Mouse (Mus musculus) bone marrow macrophage, adult 2 months (primary cell): ENCODE data around the gene Ccdc159. TPM values are rescaled to one million over a fixed set of nuclear protein-coding genes. Genes with fewer than 3 reads are reported as not detected.

ENCODE experiments used
- H3K27ac ChIP-seq: 2 replicates; pipeline ENCODE4 v1.5.1; 2012; ENCODE audit warnings: low read depth, low read length; ENCODE audit not compliant: insufficient read depth
- H3K4me1 ChIP-seq: 2 replicates; pipeline ENCODE4 v1.6.1; 2012; ENCODE audit warnings: low read length; ENCODE audit not compliant: control insufficient read depth, insufficient read depth
- H3K4me3 ChIP-seq: 2 replicates; pipeline ENCODE4 v1.5.1; 2012; ENCODE audit warnings: mild to moderate bottlenecking, low read length, moderate library complexity; ENCODE audit not compliant: insufficient read depth
- CTCF ChIP-seq: IDR thresholded peaks from 2 replicates; pipeline ENCODE4 v1.5.1; 2012; ENCODE audit warnings: low read depth, mild to moderate bottlenecking, low read length, moderate library complexity
- POLR2A ChIP-seq: IDR thresholded peaks from 2 replicates; pipeline ENCODE4 v1.6.1; 2012; ENCODE audit warnings: mild to moderate bottlenecking, low read depth, low read length, borderline replicate concordance
- polyA plus RNA-seq: library from polyadenylated mRNA; stranded (reverse); fragments of >200 nt; gene quantifications from 2 replicates; pipeline ENCODE4 v1.2.4, GENCODE M21; 2012; ENCODE audit not compliant: missing spikeins, insufficient read depth, insufficient read length

Ccdc159 gene
- polyA plus RNA-seq, 1 experiment = 4.3 TPM

DNA sequence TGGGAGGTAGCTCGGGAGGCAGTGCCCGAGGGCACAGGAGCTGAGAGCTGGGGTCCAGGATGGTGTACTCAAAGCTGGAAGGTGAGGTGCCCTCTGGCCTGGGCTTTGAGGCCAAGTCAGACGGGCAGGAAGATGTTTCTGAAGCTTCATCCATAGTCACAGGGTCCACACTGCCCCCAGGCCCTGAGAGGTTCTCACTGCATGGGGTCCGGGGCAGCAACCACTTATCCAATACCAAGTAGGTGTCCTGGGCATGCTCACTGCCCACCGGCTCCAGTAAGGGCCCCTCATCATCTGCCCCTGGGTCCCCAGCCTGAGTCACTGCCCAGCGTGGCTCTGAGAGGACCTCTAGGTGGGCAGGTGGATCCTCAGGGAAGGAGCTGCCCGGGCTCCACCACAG is 32.0 kb downstream of the Ccdc159 start:
- no peak for TF ChIP-seq CTCF
- peaks cover 7% of the 10 kb centered on the region for H3K4me1 ChIP-seq
- H3K27ac ChIP-seq = no peak overlapping the region

GRCm38 (mm10) chr9:21960135-21960534 is 32.9 kb downstream of the Ccdc159 start:
- TF ChIP-seq POLR2A (no peak), CTCF (no peak)
- H3K4me3 ChIP-seq = no peak overlapping the region
- H3K27ac ChIP-seq = no peak overlapping the region
- peaks cover 3% of the 10 kb centered on the region; the same call in 1 of the 2 replicates for H3K4me1 ChIP-seq

More for the DNA sequence above, 32.0 kb downstream of the Ccdc159 start:
- H3K4me3 ChIP-seq = no peak overlapping the region

DNA sequence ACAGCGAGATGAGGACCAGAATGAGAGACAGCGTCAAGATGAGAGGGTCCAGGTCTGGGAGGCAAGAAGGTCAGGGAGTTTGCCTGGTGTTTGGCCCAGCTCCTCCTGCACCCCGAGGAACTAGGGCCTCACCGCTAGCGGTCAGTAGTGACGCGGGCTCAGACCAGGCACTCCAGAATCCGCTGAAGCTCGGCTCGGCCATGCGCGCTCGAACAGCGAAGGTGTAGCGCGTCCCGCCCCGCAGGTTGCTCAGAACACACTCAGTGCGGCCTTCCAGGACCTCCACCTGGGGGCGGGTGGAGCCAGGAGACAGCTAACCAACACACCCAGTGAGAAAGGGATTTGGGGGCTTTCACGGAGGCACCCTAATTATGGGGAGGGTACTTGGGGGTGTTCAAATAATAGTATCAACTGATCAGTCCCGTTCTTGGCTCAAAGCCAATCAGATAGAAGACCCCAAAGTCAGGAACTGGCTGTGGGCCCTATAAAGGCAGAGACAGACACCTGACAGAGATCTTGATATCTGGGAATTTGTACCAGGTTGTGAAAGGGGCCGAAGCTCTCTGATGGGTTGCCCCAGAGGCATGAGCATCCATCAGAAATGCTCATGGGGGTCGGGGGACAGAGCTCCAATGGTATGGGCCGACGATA is 33.4 kb downstream of the Ccdc159 start:
- H3K4me3 ChIP-seq = no peak overlapping the region
- no peak overlapping the region for H3K27ac ChIP-seq
- peaks cover 3% of the 10 kb centered on the region; the same call in 1 of the 2 replicates for H3K4me1 ChIP-seq
- no peak for TF ChIP-seq CTCF
- TF ChIP-seq POLR2A = no peak

GRCm38 (mm10) chr9:21961366-21961980 is 34.2 kb downstream of the Ccdc159 start:
- peak overlapping the region; percentile 55 for H3K4me3 ChIP-seq
- H3K27ac ChIP-seq = no peak overlapping the region
- H3K4me1 ChIP-seq = peaks cover 3% of the 10 kb centered on the region; the same call in 1 of the 2 replicates

DNA sequence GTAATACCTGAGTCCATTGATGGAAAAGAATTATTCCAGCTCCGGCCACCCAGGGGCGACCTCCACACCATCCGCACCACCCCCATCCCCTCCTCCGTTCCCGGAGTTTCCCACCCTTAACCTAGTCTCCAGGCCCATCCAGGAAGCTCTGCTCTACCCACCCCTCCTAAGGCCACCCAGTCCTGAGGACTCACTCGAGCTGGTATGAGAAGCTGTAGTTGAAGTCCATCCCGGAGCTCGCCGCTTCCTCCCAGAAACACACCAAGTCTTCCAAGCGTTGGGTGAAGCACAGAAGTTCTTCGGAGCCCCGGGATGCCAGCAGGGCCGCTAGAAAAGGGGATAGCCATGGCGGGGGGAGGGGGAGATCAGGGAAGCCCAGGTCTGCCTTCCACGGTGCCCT is 34.7 kb downstream of the Ccdc159 start:
- no peak for TF ChIP-seq CTCF
- no peak for TF ChIP-seq POLR2A
- peak overlapping the region; percentile 55 for H3K4me3 ChIP-seq
- H3K4me1 ChIP-seq = peaks cover 3% of the 10 kb centered on the region; the same call in 1 of the 2 replicates
- H3K27ac ChIP-seq = no peak overlapping the region

More at GRCm38 (mm10) chr9:21961366-21961980, 34.2 kb downstream of the Ccdc159 start:
- no peak for TF ChIP-seq POLR2A
- TF ChIP-seq CTCF = no peak

DNA sequence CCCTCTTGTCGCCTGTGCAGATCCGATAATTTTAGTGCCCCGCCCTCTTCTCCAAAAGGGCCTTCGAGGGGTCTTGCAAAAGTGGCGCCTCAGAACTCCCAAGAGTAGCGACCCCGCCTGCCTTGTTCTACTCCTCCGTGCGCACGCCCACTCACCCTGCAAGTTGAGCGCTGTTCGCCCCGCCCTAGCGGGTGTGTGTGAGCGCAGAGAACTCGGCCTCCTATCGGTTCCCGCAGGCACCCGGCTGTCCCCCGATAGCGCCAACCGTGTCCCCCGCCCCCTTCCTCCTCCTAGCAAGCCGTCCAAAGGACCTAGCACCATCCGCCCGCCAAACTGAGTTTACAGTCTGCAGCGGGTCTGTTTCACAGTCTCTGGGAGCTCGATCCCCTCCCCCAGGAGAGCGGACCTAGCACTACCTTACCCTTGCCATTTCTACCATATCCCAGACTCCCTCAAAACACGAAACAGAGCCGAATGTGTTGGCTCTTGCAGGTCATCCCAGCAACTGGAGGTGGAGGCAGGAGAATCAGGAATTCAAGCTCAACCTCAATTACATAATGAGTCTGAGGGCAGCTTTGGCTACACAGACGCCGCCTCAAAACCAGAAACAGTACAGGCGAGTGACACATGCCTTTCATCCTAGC is 35.3 kb downstream of the Ccdc159 start:
- Histone ChIP-seq H3K27ac (no peak overlapping the region), H3K4me3 (peak overlapping the region; percentile 55), H3K4me1 (peaks cover 3% of the 10 kb centered on the region; the same call in 1 of the 2 replicates)
- TF ChIP-seq CTCF (no peak), POLR2A (no peak)

DNA sequence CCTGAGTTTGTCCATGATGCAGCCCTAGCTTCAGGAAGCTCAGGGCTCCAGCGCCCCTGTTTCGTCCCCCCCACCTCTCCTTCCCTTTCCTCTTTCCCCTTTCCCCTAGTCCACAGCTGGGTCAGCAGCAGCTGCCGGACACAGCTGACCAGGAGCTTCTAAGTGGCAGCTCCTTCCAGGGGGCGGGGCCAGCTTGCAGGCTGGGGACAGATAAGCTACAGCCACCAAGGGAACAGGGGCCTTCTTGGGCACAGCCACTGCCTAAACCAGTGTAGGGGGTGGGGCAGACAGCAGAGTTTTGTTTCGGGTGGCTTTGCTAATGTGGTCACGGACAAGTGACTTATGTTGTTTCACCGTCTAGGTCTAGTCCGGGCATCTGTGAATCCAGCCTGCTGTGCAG is 36.1 kb downstream of the Ccdc159 start, which contains the start of gene Epor:
Epor (minus strand) TSS at position 90 of the 400 bp plus-strand sequence.
- H3K4me1 ChIP-seq = peaks cover 3% of the 10 kb centered on the region; the same call in 1 of the 2 replicates
- TF ChIP-seq POLR2A (no peak), CTCF (no peak)
- peak within 1 kb of the TSS; percentile 55 for H3K4me3 ChIP-seq
- H3K27ac ChIP-seq = no peak within 1 kb of the TSS

DNA sequence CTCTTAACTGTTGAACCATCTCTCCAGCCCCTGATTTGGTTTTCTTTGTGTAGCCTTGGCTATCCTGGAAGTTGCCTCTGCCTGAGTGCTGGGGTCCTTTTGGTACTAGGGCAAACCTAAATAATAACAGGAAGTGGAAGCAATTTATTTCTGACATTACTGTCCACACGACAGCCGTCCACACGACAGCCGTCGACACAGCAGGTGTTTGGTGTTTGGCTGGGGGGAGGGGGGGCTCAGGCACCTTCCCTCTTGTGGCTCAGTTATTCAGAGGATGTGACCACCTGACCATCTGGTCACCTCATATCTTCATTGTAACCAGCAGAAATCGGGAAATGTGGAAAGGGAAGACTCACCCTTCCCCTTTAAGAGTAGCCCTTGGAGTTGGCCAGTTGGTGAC is 41.6 kb downstream of the Ccdc159 start:
- no peak overlapping the region for H3K27ac ChIP-seq
- no peak overlapping the region for H3K4me3 ChIP-seq
- peaks cover 6% of the 10 kb centered on the region for H3K4me1 ChIP-seq
- no peak for TF ChIP-seq POLR2A
- TF ChIP-seq CTCF = no peak

- peaks cover 6% of the 10 kb centered on the region for H3K4me1 ChIP-seq
- no peak for TF ChIP-seq CTCF
- no peak for TF ChIP-seq POLR2A
- no peak overlapping the region for H3K4me3 ChIP-seq
- H3K27ac ChIP-seq = no peak overlapping the region
These were observed 42.0 kb downstream of the Ccdc159 start for GRCm38 (mm10) chr9:21969304-21969703.

- TF ChIP-seq CTCF (no peak), POLR2A (no peak)
- Histone ChIP-seq H3K4me1 (no peaks in the 10 kb centered on the region), H3K4me3 (no peak overlapping the region), H3K27ac (no peak overlapping the region)
These were observed 49.4 kb downstream of the Ccdc159 start for GRCm38 (mm10) chr9:21976626-21977175.
